Mouse (Mus musculus): ENCODE results near the gene Rtel1. TPM values are rescaled to one million over a fixed set of nuclear protein-coding genes. Genes with fewer than 3 reads are reported as not detected.

The Rtel1 gene
- polyA plus RNA-seq, 1 experiment = 55.2 TPM

DNA sequence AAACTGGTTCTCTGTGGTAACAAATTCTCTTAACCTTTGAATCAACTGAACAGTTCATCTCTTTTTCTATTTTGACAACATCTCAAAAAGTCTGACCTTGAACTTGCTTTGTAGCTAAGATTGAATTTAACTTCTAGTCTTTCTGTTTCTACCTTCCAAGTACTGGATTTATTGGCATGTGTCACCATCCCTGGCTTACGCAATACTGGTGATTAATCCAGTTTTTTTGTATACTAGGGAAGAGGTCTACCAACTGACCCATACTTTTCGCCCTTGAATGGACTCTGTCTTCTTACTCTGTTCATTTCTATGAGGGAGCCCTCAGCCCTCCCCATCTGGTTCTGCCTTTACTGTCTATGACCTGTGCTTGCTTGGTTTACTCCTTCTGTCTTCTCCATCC lies 6.6 kb downstream of the Rtel1 start:
- DNase-seq (ENCODE audit: low spot score) = no peak

DNA sequence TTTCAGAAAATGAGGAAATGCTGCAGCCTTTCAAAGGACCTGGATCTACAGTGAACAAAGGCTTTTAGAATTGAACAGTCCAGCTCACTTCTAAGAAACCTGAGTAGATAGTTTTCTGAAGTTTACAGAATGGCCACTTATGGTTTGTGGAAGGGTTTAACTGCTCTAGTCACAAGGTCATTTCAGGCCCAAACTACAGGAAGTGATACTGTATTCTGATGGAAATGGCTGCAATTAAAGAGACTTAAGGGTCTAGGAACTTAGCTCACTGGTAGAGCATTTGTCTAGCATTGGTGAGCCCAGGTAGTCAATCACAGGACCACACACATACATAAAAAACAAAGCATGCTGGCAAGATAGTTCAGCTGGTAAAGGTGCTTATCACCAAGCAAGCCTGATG lies 13.0 kb downstream of the Rtel1 start:
- no peak for DNase-seq (ENCODE audit: low spot score)

DNA sequence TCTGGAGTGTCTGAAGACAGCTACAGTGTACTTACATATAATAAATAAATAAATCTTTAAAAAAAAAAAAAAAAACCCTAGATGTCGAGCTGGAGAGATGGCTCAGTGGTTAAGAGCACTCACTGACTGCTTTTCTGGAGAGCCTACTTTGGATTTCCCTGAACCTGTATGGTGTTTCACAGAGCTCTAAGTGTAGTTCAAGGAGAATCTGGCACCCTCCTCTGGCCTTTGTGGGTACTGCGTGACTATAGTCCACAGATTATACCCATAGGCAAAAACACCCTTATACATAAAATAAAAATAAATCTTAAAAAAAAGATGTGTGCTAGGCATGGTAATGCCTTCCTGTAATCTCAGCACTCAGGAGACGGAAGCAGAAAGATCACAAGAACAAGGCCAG lies 14.5 kb downstream of the Rtel1 start:
- no peak for DNase-seq (ENCODE audit: low spot score)

DNA sequence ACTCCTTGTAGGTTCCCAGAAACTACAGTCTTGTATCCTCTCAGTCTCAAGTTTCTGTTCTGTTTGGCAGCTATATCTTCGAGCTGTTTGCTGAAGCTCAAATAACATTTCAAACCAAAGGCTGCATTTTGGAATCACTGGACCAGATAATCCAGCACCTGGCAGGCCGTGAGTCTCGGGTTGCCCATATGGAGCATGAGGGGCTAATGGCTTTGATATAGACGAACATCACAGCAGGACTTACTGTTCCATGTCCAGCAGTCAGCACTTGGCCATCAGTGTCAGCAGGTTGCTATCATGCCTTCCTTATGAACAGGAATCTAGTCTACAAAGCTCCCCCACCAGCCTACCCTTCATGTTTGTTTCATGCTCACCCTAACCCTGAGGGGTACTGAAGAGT lies 20.9 kb downstream of the Rtel1 start:
- DNase-seq (ENCODE audit: low spot score) = no peak

DNA sequence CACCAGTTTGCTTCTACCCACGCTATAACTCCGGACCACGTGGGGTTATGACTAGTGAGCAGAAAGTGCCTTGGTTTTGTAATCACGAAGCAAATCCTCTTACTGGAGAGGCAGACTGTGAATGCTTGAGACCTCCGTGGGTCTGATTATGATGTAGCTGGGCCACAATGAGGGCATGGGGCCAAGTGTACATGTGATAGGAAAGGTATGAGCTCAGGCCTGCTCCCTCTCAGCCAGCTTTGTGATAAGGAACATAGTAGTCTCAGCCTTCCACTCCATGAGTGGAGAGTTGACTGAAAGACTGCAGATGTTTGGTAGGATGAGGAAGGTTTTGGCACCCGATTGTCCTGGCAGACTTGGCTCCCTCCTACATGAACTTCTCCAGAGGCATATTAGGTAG lies 23.2 kb downstream of the Rtel1 start:
- no peak for DNase-seq (ENCODE audit: low spot score)

DNA sequence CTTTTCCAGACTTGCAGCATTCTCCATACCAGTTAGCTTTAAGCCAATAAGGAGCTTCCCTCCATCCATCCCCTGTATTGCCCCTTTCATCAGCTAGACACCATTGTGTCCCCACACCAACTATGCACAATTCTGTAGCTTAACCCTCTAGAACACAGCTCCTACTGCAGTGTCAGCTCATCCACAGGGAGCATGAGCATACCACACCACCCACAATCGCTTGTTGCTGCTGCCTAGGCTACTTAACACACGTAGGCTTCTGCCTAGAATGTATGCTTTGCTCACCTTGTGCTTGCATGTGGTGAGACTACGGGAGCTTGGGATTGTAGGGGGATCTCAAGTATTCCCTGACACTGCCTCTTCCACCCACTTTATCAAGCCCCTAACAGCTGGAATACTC lies 37.2 kb downstream of the Rtel1 start:
- DNase-seq (ENCODE audit: low spot score) = no peak

DNA sequence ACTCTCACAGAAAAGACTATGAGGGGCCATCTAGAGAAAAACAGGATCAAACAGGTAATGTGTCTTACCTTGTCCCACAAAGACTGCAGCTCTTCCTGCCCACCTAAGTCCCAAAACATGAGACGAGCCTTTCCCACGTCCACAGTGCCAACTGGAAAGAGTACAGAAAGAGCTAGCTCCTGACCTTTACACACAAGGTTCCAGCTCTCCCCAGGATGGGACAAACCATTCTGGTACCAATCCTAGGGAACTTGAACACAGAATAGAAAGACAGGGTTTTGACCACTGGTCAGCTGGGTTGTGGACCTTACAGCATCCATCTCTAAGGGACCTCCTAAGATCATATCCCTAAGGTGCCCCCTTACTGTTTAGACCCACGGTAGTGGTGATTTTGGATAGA lies 44.4 kb downstream of the Rtel1 start:
- DNase-seq (ENCODE audit: low spot score) = no peak

DNA sequence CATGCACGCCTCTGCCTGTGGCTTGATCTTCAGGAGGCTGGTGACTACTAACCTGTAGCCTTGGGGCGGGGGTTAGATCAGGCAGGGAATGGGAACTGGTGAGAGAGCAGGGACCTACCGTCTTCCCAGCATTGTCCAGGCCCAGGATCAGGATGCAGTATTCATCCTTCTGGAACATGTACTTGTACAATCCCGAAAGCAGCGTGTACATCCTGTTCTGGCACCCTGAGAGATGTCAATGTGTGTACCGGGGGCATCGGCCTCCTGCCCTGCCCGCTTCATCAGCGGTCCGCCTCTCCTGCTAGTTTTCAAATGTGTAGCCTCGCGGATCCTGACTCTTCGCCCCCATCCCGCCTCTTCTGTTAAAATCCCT lies 44.9 kb downstream of the Rtel1 start:
- no peak for DNase-seq (ENCODE audit: low spot score)

DNA sequence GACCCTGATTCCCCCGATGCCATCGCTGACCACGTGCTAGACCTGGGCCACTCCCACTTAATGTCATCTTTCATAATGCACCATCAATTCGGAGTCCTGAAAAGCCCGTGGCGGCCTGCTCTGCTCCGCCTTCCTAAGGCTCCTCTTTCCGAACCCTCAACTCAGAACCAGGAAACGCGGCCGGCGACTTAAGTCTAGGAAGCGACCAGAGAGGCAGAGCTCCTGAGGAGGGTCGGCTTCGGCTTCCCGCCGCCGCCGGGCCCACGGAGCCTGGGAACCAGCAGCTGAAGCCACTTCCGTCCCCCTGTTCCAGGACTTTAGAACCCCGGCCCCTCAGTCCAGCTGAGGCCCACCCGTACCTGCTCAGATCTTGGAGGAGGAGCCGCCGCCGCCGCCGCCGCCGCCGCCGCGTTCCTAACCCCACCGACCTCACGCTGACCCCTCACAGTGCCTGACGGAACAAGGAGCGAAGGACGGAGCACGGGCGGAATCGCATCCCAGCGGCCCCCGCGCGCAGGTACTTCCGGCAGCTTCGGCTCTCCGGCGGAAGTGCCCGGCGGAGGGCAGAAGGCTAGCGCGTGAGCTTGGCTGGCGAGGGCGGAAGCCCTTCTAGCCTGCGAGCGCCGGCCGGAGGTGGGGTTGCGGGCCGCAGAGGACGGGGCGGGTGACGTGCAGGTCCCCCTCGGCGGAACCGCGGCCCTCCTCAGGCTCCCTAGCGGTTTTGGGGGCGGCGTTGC lies 45.5 kb downstream of the Rtel1 start, which contains the start of the genes Zgpat and Arfrp1:
Zgpat (plus strand) TSS at position 69 of the 737 bp plus-strand sequence.
Arfrp1 (minus strand) TSS at position 545 of the 737 bp plus-strand sequence.
- DNase-seq (ENCODE audit: low spot score) = peak; percentile 82

DNA sequence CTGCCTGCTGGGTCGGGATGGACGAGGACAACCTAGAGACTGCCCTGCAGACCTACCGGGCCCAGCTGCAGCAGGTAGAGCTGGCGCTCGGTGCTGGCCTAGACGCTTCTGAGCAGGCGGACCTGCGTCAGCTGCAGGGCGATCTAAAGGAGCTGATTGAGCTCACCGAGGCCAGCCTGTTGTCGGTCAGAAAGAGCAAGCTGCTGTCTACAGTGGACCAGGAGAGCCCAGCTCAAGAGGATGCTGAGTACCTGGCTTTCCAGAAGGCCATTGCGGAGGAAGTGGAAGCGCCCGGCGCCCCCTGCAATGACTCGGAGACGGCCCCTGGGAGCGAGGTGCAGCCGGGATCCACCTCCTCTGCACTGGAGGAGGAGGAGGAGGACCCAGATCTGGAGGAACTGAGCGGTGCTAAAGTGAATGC lies 46.1 kb downstream of the Rtel1 start:
- no peak for DNase-seq (ENCODE audit: low spot score)

DNA sequence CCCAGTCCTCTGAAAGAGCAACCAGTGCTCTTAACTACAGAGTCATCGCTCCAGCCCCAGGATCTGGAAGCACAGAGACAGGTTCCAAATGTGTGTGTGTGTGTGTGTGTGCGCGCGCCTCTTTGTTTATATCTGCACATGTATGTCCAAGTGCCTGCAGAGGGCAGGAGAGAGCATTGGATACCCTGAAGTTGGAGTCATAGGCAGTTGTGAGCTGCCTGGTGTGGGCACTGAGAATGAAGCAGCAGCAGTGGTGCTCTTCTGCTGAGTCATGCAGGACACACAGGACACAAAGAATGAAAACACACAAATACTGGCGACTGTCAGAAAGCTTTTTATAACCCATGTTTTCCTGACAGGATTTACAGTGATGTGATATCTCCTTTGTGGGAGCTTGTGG lies 50.5 kb downstream of the Rtel1 start:
- DNase-seq (ENCODE audit: low spot score) = no peak

DNA sequence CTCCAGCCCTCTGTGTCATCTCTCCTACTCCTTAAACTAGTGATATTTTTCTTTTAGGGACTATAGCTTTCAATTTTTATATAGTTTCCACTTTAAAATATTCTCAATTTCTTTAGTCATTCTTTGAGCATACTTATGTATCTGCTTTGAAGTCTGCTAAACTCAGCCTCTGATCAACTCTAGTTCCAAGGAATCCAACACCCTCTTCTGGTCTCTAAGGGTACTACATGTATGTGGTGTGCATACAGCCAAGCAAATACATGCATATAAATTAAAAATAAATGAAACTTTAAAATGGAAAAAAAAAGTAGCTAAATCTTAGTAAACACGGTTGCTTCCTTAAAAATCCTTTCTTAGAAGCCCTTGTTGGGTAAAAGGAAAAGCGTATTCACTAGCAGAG lies 56.2 kb downstream of the Rtel1 start:
- no peak for DNase-seq (ENCODE audit: low spot score)

DNA sequence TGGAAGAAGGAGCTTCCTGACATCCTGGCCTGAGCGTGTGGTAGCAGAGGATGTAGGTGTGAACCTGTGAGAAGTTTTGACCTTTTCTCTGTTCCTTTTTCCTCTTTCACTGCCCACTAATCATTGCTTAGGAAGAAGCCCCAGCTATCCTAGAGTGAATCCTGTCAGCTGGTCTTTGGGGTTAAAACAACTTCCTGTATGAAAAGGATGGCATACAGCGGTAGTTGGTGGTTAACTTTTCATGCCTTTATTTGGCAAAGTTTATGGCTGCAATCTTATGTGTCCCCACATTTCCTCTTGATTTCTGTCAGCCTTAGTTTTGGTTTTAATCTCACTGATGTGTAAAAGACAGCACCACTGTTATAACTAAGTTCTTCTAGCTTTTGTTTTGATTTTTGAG lies 57.7 kb downstream of the Rtel1 start:
- no peak for DNase-seq (ENCODE audit: low spot score)

DNA sequence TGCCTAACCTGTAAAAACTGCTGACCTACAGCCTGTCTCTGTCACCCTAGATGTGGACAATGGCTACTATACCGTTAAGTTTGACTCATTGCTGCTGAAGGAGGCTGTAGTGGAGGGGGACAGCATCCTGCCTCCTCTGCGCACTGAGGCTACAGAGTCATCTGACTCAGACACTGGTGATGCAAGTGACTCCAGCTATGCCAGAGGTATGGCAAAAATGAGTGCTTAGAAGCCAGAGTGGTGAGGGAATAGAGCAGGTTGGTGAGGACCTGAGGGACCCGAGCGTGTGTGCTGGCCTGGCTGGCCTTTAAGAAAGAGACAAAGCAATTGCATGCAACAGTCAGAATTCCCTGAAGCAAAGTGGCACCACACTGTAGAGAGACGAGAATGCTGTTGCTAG lies 59.2 kb downstream of the Rtel1 start:
- no peak for DNase-seq (ENCODE audit: low spot score)

DNA sequence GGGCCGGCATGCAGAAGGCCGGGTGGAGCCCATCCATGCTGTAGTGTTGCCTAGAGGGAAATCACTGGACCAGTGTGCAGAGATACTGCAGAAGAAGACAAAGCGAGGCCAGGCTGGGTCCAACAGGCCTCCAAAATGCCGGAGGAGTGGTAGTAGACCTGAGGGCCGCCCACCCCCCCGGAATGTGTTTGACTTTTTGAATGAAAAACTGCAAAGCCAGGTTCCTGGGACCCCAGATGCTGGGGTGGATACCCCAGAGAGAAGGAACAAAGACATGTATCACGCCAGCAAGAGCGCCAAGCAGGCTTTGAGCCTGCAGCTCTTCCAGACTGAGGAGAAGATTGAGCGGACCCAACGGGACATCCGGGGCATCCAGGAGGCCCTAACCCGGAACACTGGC lies 60.2 kb downstream of the Rtel1 start, which contains the start of gene Lime1:
Lime1 (plus strand) TSS at position 301 of the 400 bp plus-strand sequence.
- no peak for DNase-seq (ENCODE audit: low spot score)

DNA sequence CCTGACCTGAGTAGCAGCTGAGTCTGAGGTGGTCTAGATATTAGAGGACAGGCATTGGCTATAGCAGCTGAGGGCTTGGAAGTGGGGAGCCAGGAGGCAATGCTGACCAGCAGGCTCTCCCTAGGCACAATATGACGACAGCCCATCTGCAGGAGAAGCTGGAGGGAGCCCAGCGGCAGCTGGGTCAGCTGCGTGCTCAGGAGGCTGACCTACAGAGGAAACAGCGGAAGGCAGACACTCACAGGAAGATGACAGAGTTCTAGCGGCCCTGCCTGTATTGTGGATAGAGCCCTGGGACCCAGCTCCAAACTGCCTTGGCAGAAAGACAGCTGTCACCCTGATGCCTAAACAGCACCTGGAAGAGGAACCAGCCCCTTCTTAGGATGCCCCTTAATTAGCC lies 60.7 kb downstream of the Rtel1 start:
- no peak for DNase-seq (ENCODE audit: low spot score)

DNA sequence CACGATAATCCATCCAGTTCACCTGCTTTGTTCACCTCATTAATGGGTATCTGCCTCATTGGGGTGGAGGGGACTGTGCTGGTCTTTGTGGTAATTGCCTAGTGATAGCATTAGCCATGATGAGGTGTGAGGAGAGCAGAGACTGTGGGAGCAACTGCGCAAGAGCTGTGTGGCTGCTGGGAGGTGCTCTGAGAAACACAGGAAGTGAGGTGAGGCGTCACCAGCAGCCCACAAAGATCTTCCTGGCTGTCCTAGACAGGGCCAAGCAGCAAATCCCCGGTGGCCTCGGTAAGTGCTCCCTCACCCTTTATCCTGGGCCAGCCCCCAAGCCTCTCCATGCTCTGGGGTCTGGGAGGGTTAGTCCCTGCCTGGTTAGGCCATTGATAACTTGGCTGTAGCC lies 61.6 kb downstream of the Rtel1 start:
- DNase-seq (ENCODE audit: low spot score) = no peak

DNA sequence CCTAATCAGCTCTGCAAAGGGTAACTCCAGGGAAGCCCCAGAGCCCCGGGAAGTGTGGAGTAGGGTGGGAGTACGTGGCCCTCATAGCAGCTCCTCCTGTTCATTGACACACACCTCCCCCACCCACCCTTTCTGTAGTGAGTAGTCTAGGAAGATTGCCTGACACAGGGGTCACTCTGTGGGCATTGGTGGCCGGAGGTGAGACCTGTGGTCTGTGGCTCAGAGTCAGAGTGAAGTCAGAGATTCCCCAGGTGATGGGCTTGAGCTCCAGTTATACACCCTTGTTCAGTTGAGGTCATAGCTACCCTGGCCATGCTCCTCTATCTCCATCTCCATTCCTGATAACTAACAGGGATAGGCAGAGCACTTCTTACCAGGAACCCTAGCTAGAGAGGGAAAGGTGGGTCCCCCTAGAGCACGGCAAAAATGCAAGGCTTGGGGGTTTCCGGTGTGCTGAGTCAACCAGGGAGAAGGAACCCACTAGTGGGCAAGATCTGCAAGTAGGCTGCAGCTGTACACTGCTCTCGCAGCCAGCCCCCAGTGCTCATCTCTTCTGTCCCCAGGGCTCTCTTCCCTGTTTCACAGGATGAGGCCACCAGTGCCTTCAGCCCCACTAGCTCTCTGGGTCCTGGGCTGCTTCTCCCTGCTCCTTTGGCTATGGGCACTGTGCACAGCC lies 62.2 kb downstream of the Rtel1 start:
- no peak for DNase-seq (ENCODE audit: low spot score)

DNA sequence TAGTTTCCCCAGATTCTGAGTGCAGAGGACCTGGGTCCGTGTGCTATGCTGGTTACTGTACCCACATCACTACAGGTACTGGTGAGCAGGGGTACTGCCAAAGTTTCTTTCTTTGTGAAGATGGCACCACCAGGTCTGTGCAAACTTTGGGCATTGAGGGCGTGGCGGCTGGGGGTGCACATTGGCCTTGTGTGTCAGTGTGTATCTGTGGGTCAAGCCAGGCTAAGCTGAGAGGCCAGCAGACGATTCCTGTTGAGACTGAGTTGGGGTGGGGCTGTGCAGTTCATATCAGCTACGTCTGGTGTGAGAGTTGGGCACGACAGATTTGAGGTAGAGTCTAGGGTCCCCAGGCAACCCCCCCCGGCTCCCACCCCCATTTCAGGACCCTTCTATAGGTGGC lies 64.9 kb downstream of the Rtel1 start:
- DNase-seq (ENCODE audit: low spot score) = no peak

DNA sequence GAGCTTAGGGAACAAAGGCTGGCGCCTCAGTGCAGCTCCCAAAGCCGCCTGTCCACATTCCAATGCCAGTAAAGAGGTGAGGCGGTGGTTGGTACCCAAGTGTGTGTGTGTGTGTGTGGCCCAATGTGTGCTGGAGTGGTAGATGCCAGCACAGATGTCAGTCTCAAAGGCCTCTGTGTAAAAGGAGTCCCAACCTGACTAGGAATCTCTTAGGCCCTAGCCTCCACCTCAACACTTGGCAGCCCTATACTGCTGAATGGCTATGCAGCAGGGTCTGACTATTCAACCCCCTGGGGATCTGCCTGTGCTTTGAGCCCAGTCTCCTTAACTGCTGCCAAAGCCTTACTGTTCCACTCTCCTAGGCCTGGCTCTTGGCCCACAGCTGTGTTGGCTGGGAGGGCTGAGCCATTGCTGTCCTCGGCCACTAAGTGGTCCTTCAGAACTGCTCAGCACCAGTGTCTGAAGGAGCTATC lies 65.4 kb downstream of the Rtel1 start:
- no peak for DNase-seq (ENCODE audit: low spot score)

DNA sequence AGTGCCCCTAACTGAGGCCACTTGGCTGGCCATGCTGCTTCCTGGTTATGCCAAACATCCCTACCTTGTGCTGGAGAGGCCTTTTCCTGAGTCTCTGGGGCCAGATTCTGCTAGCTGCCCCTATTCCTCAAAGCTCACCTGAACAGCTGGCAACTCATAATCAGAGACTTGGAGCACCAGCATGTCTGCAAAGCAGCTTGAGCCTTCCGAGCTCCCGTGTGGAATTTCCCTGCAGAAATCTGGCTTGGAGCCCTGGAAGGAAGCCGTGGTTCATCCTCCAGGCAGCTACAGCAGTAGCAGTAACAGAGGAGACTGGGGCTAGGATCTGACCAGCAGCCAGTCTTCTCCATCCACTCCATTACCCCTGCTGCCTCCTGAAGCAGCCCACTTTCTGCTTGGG lies 66.3 kb downstream of the Rtel1 start:
- DNase-seq (ENCODE audit: low spot score) = no peak

DNA sequence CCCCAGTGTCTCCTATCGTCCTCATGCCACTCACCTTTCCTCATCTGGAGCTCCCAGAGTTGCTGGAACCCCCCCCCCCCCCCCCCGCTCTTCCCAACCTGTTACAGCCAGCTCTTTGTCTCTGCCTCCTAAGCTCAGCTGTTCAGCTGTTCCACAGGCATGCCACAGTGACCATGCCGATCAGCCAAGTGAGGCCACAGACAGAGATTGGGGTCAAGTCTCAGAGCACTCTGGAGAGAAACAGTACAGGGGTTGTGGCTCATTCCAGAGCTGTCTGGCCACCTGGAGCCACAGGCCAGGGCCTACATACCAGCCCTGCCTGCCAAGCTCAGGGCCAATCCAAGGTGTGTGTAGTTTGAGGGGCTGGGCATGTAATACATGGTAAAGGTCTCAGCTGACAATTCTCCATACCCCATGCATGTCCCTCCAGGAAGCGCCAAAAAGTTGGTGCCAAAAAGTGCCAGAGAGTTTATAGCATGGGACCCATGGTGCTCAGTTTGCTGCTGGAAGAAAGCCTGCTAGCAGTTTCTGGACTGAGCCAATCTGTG lies 67.2 kb downstream of the Rtel1 start:
- DNase-seq (ENCODE audit: low spot score) = no peak
